Mouse (Mus musculus) adrenal gland, adult (tissue): Measurements from ENCODE around the gene 9230113P08Rik.
"Not testable (repeated sequence)": the region's sequence is repeated elsewhere in the genome, so short reads cannot be mapped to it uniquely, and the experiment has no call there.

Experiments
- DNase-seq, 2 experiments: peaks; one replicate each; pipeline ENCODE4 v3.0.0; 2022 to 2023; ENCODE audit warnings: low spot score in 1 of 2; ENCODE audit not compliant: inconsistent age in 2 of 2

The 9230113P08Rik gene

GRCm38 (mm10) chr9:35908123-35908522, at the start of gene 9230113P08Rik:
Gene 9230113P08Rik, plus strand, starts transcription at chr9:35908423.
- not testable (repeated sequence) for DNase-seq

GRCm38 (mm10) chr9:35893112-35893511, 15.1 kb upstream of the 9230113P08Rik start:
- DNase-seq, result not testable (repeated sequence)

- no peak for DNase-seq
These were observed 3.7 kb upstream of the 9230113P08Rik start for GRCm38 (mm10) chr9:35904494-35904893.

GRCm38 (mm10) chr9:35930817-35931216, 22.6 kb downstream of the 9230113P08Rik start:
- no peak for DNase-seq
